Mouse (Mus musculus): ENCODE measurements around the gene Tmtc2.

Tmtc2 gene

DNA sequence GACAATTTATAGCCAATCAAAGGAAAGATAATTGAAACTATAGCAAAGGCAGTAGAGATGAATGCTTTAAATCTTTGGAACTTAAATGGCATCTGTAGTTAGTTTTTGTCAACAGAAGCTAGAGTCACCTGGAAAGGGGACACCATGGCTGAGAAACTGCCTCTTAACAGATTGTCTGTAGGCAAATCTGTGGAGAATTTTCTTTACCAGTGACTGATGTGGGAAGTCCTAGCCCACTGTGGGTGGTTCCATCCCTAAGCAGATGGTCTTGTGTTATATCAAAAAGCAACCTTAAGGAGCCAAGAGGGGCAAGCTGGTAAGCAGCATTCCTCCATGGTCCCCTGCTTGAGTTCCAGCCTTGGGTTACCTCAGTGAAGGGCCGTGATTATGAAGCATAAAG, 281.3 kb downstream of the Tmtc2 start:
- peak; percentile 25 to 38 for DNase-seq (ENCODE audit: low spot score in 2 of 2)

DNA sequence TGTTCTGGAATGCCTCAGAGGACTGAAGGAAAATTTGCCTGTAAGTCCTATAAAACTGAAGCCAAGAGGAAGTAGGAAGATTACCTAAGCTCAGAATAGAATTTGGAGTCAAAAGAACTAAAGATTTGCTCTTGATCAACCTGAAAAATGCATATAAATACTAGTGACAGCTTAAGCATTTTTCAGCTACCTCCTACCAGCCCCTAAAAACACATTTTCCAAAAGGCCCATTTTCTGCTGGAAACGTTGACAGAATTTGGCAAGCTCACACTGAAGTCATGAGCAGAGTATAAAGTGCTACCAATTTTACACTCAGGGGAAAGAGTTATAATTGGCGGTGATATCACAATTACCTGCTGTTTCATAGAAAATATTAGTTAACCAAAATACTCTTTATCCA, 285.8 kb downstream of the Tmtc2 start:
- peak in 1 of 2 experiments; percentile 39 for DNase-seq (ENCODE audit: low spot score in 2 of 2)

DNA sequence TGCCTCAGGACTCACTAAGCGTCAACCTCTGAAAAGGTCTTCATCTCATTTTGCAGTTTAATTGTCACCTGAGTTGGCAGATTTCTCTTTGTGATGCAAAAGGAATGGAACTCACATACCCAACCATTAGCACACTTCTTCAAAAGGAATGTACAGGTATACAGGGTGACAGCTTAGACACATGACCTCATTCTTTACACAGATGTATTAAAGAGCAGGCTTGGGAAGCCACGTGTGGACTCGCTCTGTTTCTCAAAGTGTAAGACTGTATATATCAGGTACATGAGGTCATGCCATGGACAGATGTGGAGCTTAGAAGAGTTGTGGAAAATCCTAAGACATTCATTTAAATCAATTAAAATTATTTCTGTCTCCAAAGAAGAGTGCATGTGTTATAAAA, 286.7 kb downstream of the Tmtc2 start:
- no peak for DNase-seq (ENCODE audit: low spot score in 2 of 2)

- no peak for DNase-seq (ENCODE audit: low spot score in 2 of 2)
Measured at GRCm38 (mm10) chr10:105287064-105287463, 287.2 kb downstream of the Tmtc2 start.

GRCm38 (mm10) chr10:105286221-105286620, 288.0 kb downstream of the Tmtc2 start:
- DNase-seq (ENCODE audit: low spot score in 2 of 2): peak in 1 of 2 experiments; percentile 61

DNA sequence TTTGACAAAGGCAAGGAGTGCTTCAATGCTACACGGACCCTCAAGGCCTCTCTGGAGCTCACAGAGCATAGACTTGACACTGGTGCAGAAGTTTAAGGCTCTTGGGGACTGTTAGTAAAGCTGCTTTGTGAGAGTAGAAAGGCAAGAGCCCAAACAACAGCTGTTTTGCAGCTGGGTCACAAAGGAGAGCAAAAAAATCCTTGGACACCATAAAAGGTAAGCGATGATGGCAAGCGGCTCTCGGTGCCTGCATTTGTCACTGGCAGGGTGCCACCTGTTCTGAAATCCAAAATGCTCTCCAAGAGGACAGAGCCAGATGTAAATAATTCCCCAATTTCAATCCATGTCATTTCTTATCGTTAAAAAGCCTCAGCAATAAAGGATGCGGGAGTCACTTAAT, 290.1 kb downstream of the Tmtc2 start:
- DNase-seq (ENCODE audit: low spot score in 2 of 2): no peak

GRCm38 (mm10) chr10:105280933-105281332, 293.3 kb downstream of the Tmtc2 start:
- no peak for DNase-seq (ENCODE audit: low spot score in 2 of 2)

GRCm38 (mm10) chr10:105260053-105260452, 314.2 kb downstream of the Tmtc2 start:
- DNase-seq (ENCODE audit: low spot score in 2 of 2): no peak

DNA sequence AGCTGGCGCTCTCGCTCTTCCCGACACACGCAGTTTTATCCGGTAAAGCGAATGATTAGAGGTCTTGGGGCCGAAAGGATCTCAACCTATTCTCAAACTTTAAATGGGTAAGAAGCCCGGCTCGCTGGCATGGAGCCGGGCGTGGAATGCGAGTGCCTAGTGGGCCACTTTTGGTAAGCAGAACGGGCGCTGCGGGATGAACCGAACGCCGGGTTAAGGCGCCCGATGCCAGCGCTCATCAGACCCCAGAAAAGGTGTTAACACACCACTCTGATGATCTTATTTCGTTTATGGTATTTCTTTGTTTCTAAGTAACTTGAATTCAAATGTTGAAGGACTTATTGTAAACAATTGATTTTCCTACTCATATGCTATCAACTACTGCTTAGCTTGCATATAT, 336.0 kb downstream of the Tmtc2 start:
- peak in 1 of 2 experiments; percentile 31 for DNase-seq (ENCODE audit: low spot score in 2 of 2)

- no peak for DNase-seq (ENCODE audit: low spot score in 2 of 2)
Measured at GRCm38 (mm10) chr10:105232864-105233263, 341.4 kb downstream of the Tmtc2 start.

- no peak for DNase-seq (ENCODE audit: low spot score in 2 of 2)
Measured at GRCm38 (mm10) chr10:105230416-105230815, 343.8 kb downstream of the Tmtc2 start.

GRCm38 (mm10) chr10:105228623-105229022, 345.6 kb downstream of the Tmtc2 start:
- no peak for DNase-seq (ENCODE audit: low spot score in 2 of 2)

DNA sequence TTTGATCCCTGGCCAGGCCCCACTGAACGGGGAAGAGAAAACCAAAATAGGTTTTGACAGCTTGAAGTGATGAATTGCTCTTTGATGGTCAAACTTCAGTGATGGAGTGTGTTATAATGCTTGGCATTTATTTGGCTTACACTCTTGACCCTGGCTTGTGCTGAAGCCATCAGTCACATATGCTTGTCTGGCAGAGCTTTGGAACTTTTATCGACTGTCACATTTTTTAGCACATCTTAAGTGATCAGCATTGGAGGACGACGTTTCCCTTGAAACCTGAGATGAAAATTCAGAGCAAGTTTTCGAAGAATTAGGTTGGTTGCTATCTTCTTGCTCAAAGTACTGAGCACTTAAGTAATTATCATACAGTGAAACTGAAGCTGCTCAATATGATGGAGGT, 346.6 kb downstream of the Tmtc2 start:
- DNase-seq (ENCODE audit: low spot score in 2 of 2): no peak

- DNase-seq (ENCODE audit: low spot score in 2 of 2): no peak
Measured at GRCm38 (mm10) chr10:105225714-105226113, 348.5 kb downstream of the Tmtc2 start.

DNA sequence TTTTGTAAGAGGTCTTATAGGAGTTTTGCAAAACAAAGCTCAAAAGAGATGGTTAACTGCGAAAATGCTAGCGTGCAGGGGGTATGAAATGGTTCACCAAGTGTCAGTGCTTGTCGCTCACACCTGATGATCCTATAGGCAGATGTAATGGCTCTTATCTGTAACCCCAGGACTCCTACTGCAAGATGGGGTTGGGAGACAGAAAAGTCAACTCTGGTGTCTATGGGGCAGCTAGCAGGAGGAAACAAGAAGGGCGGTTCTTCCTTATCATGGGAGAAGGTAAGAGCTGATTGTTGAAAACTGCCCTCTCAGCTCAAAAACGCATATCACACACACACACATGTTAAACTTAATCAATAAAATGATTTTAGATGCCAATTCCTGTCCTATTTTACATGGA, 351.3 kb downstream of the Tmtc2 start:
- no peak for DNase-seq (ENCODE audit: low spot score in 2 of 2)

GRCm38 (mm10) chr10:105201491-105201890, 372.8 kb downstream of the Tmtc2 start:
- DNase-seq (ENCODE audit: low spot score in 2 of 2): no peak

DNA sequence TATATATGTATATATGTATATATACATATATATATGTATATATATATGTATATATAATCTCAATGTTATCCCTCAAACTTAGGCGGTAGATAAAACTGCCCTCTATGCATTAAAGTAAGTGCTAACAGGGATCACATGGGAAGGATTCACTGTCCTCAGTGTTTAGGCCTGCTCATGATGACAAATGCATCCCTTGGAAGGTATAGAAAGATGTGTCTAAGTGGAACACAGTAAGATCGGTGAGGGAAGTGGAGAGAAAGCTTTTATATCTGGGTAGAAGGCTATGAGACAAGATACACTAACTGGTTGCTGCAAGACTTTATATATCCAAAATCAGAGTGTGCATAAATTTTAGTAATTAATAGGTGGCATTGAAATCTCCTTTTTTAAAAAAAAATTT, 373.6 kb downstream of the Tmtc2 start:
- DNase-seq (ENCODE audit: low spot score in 2 of 2): no peak

GRCm38 (mm10) chr10:105200092-105200491, 374.2 kb downstream of the Tmtc2 start:
- DNase-seq (ENCODE audit: low spot score in 2 of 2): no peak

DNA sequence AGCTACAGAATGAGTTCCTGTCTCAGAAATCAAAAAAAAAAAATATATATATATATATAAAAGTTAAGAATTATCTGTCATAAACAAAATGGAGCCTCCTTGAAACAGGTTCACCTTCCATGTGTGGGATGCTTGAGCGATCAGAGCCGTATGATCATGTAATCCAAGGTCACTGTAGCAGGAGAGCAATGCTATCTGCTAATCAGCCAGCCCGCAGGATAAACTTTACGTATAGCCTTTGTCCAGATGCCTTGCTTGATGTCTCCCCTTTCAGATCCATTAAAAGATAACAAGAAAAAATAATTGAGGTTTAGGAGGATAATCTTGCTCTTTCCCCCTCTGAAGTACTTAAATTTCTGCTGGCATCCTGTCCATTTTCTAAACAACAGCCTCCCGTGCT, 374.7 kb downstream of the Tmtc2 start:
- no peak for DNase-seq (ENCODE audit: low spot score in 2 of 2)

DNA sequence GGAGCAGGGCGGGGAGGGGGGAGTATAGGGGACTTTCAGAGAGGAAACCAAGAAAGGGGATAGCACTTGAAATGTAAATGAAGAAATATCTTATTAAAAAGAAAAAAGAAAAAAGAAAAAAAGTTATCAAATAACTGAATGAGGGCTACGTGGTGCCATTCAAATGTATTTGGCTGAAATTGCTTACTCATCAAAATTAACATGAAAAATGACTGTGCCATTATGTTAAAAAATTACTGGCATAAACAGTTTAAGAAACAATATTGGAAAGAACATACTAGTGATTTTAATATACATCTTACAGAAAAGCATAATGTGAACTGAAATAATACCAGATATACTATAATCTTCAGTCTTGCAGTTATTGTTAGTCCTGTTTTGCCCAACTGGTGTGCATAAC, 378.9 kb downstream of the Tmtc2 start:
- DNase-seq (ENCODE audit: low spot score in 2 of 2): no peak

DNA sequence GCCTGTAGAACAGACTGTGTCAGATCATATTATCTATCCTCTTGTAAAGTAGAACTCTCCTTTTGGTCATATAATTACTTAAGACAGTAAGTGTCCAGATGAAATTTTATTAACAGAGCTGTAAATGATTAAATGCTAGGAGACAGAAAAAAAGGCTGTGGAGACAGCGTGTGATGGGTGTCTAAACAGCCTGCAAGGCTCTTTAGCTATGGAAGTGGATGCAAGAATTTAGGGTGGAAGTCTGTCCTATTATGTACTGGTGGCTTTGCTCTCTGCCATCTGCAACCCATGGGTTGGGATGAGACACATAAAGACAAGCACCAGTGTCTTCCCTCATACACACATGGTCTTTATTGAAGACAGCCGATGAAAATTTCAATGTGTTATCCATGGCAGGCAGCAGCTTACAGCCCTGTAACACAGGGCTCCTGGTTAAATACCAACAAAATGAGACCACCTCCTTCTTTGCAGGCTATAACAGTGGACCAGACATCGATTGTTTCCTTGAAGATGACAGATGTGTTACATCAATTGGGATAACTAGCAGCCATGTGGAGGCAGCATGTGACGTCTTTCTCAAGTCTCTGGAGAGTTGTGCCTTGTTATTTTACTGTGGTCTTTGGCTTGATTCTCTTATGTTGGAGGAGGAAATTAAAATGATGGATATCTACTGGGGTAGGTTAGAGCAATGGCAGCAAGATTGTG, 380.3 kb downstream of the Tmtc2 start:
- DNase-seq (ENCODE audit: low spot score in 2 of 2): no peak

DNA sequence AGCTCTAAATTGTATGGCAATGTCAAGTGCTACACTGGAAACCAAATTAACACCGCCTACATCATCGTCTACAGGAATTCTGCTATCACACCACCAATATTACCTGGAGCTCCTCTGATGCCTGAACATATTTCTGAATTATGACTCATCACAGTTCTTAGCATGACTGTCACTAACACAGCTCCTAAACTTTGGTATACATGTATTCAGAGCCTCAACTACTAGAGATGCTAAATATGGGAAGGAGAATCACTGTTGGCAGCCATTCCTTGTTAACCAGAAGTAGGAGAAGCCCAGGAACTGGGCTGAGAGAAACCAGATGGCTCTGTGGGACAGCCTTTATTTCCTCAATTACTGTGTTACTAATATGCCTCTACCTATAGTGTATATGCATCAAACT, 382.2 kb downstream of the Tmtc2 start:
- peak; percentile 10 to 57 for DNase-seq (ENCODE audit: low spot score in 2 of 2)

- DNase-seq (ENCODE audit: low spot score in 2 of 2): no peak
Measured at GRCm38 (mm10) chr10:105189746-105190145, 384.5 kb downstream of the Tmtc2 start.

GRCm38 (mm10) chr10:105186636-105187035, 387.6 kb downstream of the Tmtc2 start:
- no peak for DNase-seq (ENCODE audit: low spot score in 2 of 2)
